Mouse (Mus musculus): ENCODE data around the gene Ralgps1. TPM values are rescaled to one million over a fixed set of nuclear protein-coding genes. Genes with fewer than 3 reads are reported as not detected.

The Ralgps1 gene
- polyA plus RNA-seq, 1 experiment = not detected

GRCm38 (mm10) chr2:33365703-33366471 lies 5.4 kb downstream of the Ralgps1 start:
- TF ChIP-seq CTCF (IDR thresholded peaks at IDR 0.05; ENCODE audit: insufficient read depth, low read depth, low read length) = no peak
- no peak for TF ChIP-seq POLR2A (IDR thresholded peaks at IDR 0.05; ENCODE audit: insufficient read depth, low read depth, low read length)
- Histone ChIP-seq H3K4me1 (ENCODE audit: control insufficient read depth, insufficient read depth, low read length) (peaks cover 34% of the 10 kb centered on the region), H3K27ac (ENCODE audit: insufficient read depth, low read depth, low read length) (peak overlapping the region; percentile 63), H3K4me3 (ENCODE audit: insufficient read depth, low read depth, low read length) (no peak overlapping the region)
- 19% methylated on average over 9 of the region's 9 CpGs for WGBS

- 67% methylated on average over 4 of the region's 4 CpGs for WGBS
- TF ChIP-seq CTCF (IDR thresholded peaks at IDR 0.05; ENCODE audit: insufficient read depth, low read depth, low read length) (no peak), POLR2A (IDR thresholded peaks at IDR 0.05; ENCODE audit: insufficient read depth, low read depth, low read length) (no peak)
- Histone ChIP-seq H3K27ac (ENCODE audit: insufficient read depth, low read depth, low read length) (no peak overlapping the region; the same call in 1 of the 2 replicates), H3K4me1 (ENCODE audit: control insufficient read depth, insufficient read depth, low read length) (peaks cover 28% of the 10 kb centered on the region), H3K4me3 (ENCODE audit: insufficient read depth, low read depth, low read length) (no peak overlapping the region)
Observed at GRCm38 (mm10) chr2:33364656-33365055, 6.6 kb downstream of the Ralgps1 start.

GRCm38 (mm10) chr2:33363890-33364289 lies 7.4 kb downstream of the Ralgps1 start:
- Histone ChIP-seq H3K27ac (ENCODE audit: insufficient read depth, low read depth, low read length) (no peak overlapping the region), H3K4me3 (ENCODE audit: insufficient read depth, low read depth, low read length) (no peak overlapping the region), H3K4me1 (ENCODE audit: control insufficient read depth, insufficient read depth, low read length) (peaks cover 24% of the 10 kb centered on the region)
- TF ChIP-seq POLR2A (IDR thresholded peaks at IDR 0.05; ENCODE audit: insufficient read depth, low read depth, low read length) = no peak
- no peak for TF ChIP-seq CTCF (IDR thresholded peaks at IDR 0.05; ENCODE audit: insufficient read depth, low read depth, low read length)
- 92% methylated on average over 4 of the region's 4 CpGs for WGBS

- no peak for TF ChIP-seq CTCF (IDR thresholded peaks at IDR 0.05; ENCODE audit: insufficient read depth, low read depth, low read length)
- no peak for TF ChIP-seq POLR2A (IDR thresholded peaks at IDR 0.05; ENCODE audit: insufficient read depth, low read depth, low read length)
- peaks cover 24% of the 10 kb centered on the region for H3K4me1 ChIP-seq (ENCODE audit: control insufficient read depth, insufficient read depth, low read length)
- H3K27ac ChIP-seq (ENCODE audit: insufficient read depth, low read depth, low read length) = no peak overlapping the region
- 75% methylated on average over 9 of the region's 9 CpGs for WGBS
- H3K4me3 ChIP-seq (ENCODE audit: insufficient read depth, low read depth, low read length) = no peak overlapping the region
Observed at GRCm38 (mm10) chr2:33361139-33361716, 10.1 kb downstream of the Ralgps1 start.

GRCm38 (mm10) chr2:33360564-33360963 lies 10.7 kb downstream of the Ralgps1 start:
- Histone ChIP-seq H3K4me1 (ENCODE audit: control insufficient read depth, insufficient read depth, low read length) (peaks cover 26% of the 10 kb centered on the region), H3K4me3 (ENCODE audit: insufficient read depth, low read depth, low read length) (no peak overlapping the region), H3K27ac (ENCODE audit: insufficient read depth, low read depth, low read length) (no peak overlapping the region)
- TF ChIP-seq CTCF (IDR thresholded peaks at IDR 0.05; ENCODE audit: insufficient read depth, low read depth, low read length) (no peak), POLR2A (IDR thresholded peaks at IDR 0.05; ENCODE audit: insufficient read depth, low read depth, low read length) (no peak)
- 83% methylated on average over 3 of the region's 3 CpGs for WGBS

GRCm38 (mm10) chr2:33359184-33359583 lies 12.1 kb downstream of the Ralgps1 start:
- WGBS = 89% methylated on average over 8 of the region's 8 CpGs
- Histone ChIP-seq H3K27ac (ENCODE audit: insufficient read depth, low read depth, low read length) (no peak overlapping the region), H3K4me3 (ENCODE audit: insufficient read depth, low read depth, low read length) (no peak overlapping the region), H3K4me1 (ENCODE audit: control insufficient read depth, insufficient read depth, low read length) (peaks cover 26% of the 10 kb centered on the region)
- TF ChIP-seq POLR2A (IDR thresholded peaks at IDR 0.05; ENCODE audit: insufficient read depth, low read depth, low read length) (no peak), CTCF (IDR thresholded peaks at IDR 0.05; ENCODE audit: insufficient read depth, low read depth, low read length) (no peak)

- no peak for TF ChIP-seq CTCF (IDR thresholded peaks at IDR 0.05; ENCODE audit: insufficient read depth, low read depth, low read length)
- TF ChIP-seq POLR2A (IDR thresholded peaks at IDR 0.05; ENCODE audit: insufficient read depth, low read depth, low read length) = no peak
- 45% methylated on average over 7 of the region's 7 CpGs for WGBS
- Histone ChIP-seq H3K4me1 (ENCODE audit: control insufficient read depth, insufficient read depth, low read length) (peaks cover 31% of the 10 kb centered on the region), H3K4me3 (ENCODE audit: insufficient read depth, low read depth, low read length) (no peak overlapping the region), H3K27ac (ENCODE audit: insufficient read depth, low read depth, low read length) (no peak overlapping the region)
Observed at GRCm38 (mm10) chr2:33357250-33357838, 13.9 kb downstream of the Ralgps1 start.

- no peak for TF ChIP-seq POLR2A (IDR thresholded peaks at IDR 0.05; ENCODE audit: insufficient read depth, low read depth, low read length)
- 33% methylated on average over 6 of the region's 6 CpGs for WGBS
- no peak overlapping the region for H3K4me3 ChIP-seq (ENCODE audit: insufficient read depth, low read depth, low read length)
- H3K4me1 ChIP-seq (ENCODE audit: control insufficient read depth, insufficient read depth, low read length) = peaks cover 33% of the 10 kb centered on the region
- H3K27ac ChIP-seq (ENCODE audit: insufficient read depth, low read depth, low read length) = peak overlapping the region; percentile 1; the same call in 1 of the 2 replicates
Observed at GRCm38 (mm10) chr2:33355558-33355957, 15.7 kb downstream of the Ralgps1 start.

GRCm38 (mm10) chr2:33353432-33353831 lies 17.9 kb downstream of the Ralgps1 start:
- WGBS = 82% methylated on average over 5 of the region's 5 CpGs
- Histone ChIP-seq H3K27ac (ENCODE audit: insufficient read depth, low read depth, low read length) (no peak overlapping the region), H3K4me1 (ENCODE audit: control insufficient read depth, insufficient read depth, low read length) (peaks cover 39% of the 10 kb centered on the region), H3K4me3 (ENCODE audit: insufficient read depth, low read depth, low read length) (no peak overlapping the region)
- no peak for TF ChIP-seq CTCF (IDR thresholded peaks at IDR 0.05; ENCODE audit: insufficient read depth, low read depth, low read length)
- TF ChIP-seq POLR2A (IDR thresholded peaks at IDR 0.05; ENCODE audit: insufficient read depth, low read depth, low read length) = no peak
